Mouse (Mus musculus): ENCODE results near the gene Zbtb7a.

- 0 out of 2 replicates have a peak, but pooled peaks have one; percentile 2 for TF ChIP-seq CTCF (IDR thresholded peaks at IDR 0.05; ENCODE audit: low read depth)
- TF ChIP-seq EP300 (optimal IDR thresholded peaks at IDR 0.05): no peak
These were observed 41.6 kb downstream of the Zbtb7a start, which contains the start of gene Eef2 for GRCm38 (mm10) chr10:81176466-81177271.
